Mouse (Mus musculus): ENCODE data around the gene Grhpr. TPM values are rescaled to one million over a fixed set of nuclear protein-coding genes. Genes with fewer than 3 reads are reported as not detected.

The Grhpr gene
- polyA plus RNA-seq, 1 experiment from 2014 or later = 28.2 TPM

DNA sequence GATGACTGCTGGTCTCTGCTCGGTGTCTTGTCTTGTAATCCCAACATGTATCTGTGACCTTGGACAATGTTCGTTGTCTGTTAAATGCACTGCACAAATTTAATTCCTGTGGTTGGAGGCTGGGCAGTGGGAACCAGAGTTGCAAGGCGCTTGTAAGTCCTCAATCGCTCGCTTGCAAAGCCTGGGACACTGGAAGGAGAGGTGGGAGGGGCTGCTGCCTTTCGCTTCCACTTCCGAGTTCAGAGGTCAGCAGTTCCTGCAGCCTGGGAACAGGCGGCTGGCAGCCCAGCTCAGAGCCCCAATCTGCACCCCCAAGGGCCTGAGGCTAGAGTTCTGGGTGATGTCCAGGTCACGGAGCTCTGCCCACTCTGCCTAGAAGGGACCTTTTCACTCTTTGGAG is 28.2 kb upstream of the Grhpr start:
- H3K36me3 ChIP-seq = no peaks in the 10 kb centered on the region
- 63% methylated on average over 9 of the region's 9 CpGs for WGBS
- H3K4me1 ChIP-seq (replicated peaks) = peaks cover 12% of the 10 kb centered on the region; the same call in 1 of the 2 replicates
- peak overlapping the region; percentile 35 for H3K9ac ChIP-seq
- no peaks in the 10 kb centered on the region for H3K9me3 ChIP-seq
- ATAC-seq (ENCODE audit: low FRiP score) = no peak
- H3K27me3 ChIP-seq = no peaks in the 10 kb centered on the region
- H3K27ac ChIP-seq = no peak overlapping the region
- no peak overlapping the region for H3K4me3 ChIP-seq
- no peak overlapping the region for H3K4me2 ChIP-seq

DNA sequence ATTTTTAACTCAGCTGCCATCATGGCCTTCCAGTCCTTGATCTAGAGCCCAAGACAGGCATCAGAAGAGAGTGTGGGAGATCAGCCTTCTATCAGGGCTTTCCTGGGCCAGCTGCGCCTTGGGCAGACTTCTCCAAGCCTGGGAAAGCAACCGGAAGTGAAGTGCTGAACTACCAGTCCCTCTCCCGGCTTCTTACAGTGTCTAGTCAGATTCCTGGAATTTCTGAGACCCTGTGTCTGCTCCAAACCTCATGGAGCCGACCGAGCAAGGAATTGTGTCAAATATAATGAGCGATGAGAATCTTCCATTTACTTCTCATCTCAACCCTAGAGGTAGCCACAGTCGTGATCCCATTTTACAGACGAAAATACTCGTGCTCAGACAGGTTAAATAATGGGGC is 22.4 kb upstream of the Grhpr start:
- no peak for ATAC-seq (ENCODE audit: low FRiP score)
- WGBS = 92% methylated on average over 9 of the region's 9 CpGs
- no peaks in the 10 kb centered on the region for H3K27me3 ChIP-seq

DNA sequence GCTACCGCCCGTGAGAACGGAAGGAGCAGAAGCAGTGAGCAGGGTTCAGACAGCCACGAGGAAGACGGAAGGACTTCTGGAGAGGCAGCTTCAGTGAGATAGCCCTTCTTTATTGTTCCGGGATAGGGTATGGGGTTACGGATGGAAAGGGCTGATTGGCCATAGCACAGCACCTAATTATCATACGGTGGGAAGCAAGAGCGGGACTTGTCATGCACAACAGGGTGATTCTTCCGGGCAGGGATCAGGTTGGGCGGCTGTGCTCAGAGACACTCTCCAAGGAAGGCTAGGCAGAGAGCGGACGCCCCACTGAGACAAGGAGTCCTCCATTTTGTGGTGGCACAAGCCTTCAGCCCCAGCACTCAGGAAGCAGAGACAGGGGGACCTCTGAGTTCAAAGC is 22.0 kb upstream of the Grhpr start:
- ATAC-seq (ENCODE audit: low FRiP score) = no peak
- Histone ChIP-seq H3K9me3 (no peaks in the 10 kb centered on the region), H3K4me3 (no peak overlapping the region), H3K9ac (no peak overlapping the region), H3K27me3 (no peaks in the 10 kb centered on the region), H3K36me3 (no peaks in the 10 kb centered on the region), H3K4me1 (replicated peaks) (no peaks in the 10 kb centered on the region), H3K4me2 (no peak overlapping the region), H3K27ac (no peak overlapping the region)
- 92% methylated on average over 13 of the region's 13 CpGs for WGBS

More for the DNA sequence above, 22.4 kb upstream of the Grhpr start:
- H3K4me3 ChIP-seq = no peak overlapping the region
- H3K4me2 ChIP-seq = no peak overlapping the region
- no peak overlapping the region for H3K27ac ChIP-seq
- no peaks in the 10 kb centered on the region for H3K9me3 ChIP-seq
- no peak overlapping the region for H3K9ac ChIP-seq
- no peaks in the 10 kb centered on the region for H3K4me1 ChIP-seq (replicated peaks)
- no peaks in the 10 kb centered on the region for H3K36me3 ChIP-seq

DNA sequence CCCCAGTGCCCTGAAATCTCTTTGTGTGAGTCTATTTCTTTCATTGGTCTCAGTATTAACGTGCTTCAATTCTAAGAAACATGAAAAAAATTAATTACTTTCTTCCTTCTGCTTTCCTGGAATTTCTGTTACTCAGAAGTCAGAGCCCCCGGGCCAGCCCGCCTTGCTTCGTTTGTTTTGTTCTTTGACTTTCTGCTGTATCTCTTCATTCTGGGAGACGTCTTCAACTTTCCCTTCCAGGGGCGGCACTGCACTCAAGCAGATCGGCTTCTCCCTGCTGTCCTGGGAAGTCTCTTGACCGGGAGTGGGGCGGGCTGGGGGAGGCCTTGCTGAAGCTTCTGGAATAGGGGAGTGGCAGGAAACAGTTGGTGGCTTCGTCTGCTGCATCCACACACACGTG is 18.0 kb upstream of the Grhpr start:
- WGBS = 80% methylated on average over 11 of the region's 11 CpGs
- Histone ChIP-seq H3K36me3 (no peaks in the 10 kb centered on the region), H3K9ac (no peak overlapping the region), H3K27me3 (no peaks in the 10 kb centered on the region), H3K4me3 (no peak overlapping the region), H3K4me2 (no peak overlapping the region), H3K9me3 (no peaks in the 10 kb centered on the region), H3K27ac (no peak overlapping the region), H3K4me1 (replicated peaks) (no peaks in the 10 kb centered on the region)
- ATAC-seq (ENCODE audit: low FRiP score) = no peak

DNA sequence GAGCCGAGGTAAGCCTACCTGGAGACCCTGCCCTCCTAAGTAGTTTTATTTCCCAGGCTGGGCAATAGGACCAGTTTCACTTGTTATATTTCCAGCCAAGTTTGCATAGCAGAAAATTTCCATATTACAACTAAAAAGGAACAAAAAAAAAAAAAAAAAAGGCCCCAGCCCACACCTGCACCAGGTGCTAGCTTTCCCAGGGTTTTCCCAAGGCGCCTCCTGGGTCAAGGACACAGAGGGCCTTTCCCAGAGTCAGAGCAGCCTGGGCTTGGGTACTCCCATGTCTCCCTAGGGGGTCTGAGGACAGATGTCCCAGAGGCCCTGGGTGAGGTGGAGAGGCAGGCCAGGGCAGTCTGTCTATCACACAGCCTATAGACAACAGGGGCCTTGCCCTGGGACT is 16.0 kb upstream of the Grhpr start:
- Histone ChIP-seq H3K4me3 (no peak overlapping the region), H3K4me2 (no peak overlapping the region), H3K9ac (no peak overlapping the region), H3K4me1 (replicated peaks) (peaks cover 5% of the 10 kb centered on the region; the same call in 1 of the 2 replicates), H3K36me3 (no peaks in the 10 kb centered on the region), H3K27ac (no peak overlapping the region), H3K9me3 (no peaks in the 10 kb centered on the region), H3K27me3 (no peaks in the 10 kb centered on the region)
- WGBS = 94% methylated on average over 2 of the region's 2 CpGs
- no peak for ATAC-seq (ENCODE audit: low FRiP score)

GRCm38 (mm10) chr4:44965736-44966135 is 15.5 kb upstream of the Grhpr start:
- Histone ChIP-seq H3K27ac (no peak overlapping the region), H3K4me1 (replicated peaks) (peaks cover 5% of the 10 kb centered on the region; the same call in 1 of the 2 replicates), H3K4me2 (no peak overlapping the region), H3K9me3 (no peaks in the 10 kb centered on the region), H3K36me3 (no peaks in the 10 kb centered on the region), H3K4me3 (no peak overlapping the region), H3K9ac (no peak overlapping the region), H3K27me3 (no peaks in the 10 kb centered on the region)
- no peak for ATAC-seq (ENCODE audit: low FRiP score)
- 88% methylated on average over 3 of the region's 3 CpGs for WGBS

DNA sequence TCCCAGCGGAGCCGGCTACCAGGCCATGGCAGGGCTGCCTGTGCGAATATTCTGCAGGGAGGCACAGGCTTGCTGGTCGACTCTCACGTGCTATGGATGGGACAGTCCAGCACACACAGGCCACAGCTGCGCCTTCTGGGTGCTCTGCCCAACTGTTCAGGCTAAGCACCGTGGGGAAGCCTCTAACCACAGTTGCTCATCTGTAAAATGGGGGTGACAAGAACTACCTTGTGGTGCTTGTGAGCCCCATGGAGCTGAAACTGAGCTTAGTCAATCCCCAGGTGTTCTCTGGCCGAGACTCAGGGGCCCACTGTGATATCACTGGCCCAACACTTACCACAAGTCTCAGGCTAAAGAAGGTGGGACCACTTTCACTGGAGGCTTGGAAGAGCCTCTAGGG is 13.8 kb upstream of the Grhpr start:
- Histone ChIP-seq H3K4me2 (no peak overlapping the region), H3K27me3 (no peaks in the 10 kb centered on the region), H3K36me3 (no peaks in the 10 kb centered on the region), H3K4me3 (no peak overlapping the region), H3K27ac (no peak overlapping the region), H3K4me1 (replicated peaks) (peaks cover 5% of the 10 kb centered on the region; the same call in 1 of the 2 replicates), H3K9ac (no peak overlapping the region), H3K9me3 (no peaks in the 10 kb centered on the region)
- ATAC-seq (ENCODE audit: low FRiP score) = no peak
- WGBS = 90% methylated on average over 8 of the region's 8 CpGs

DNA sequence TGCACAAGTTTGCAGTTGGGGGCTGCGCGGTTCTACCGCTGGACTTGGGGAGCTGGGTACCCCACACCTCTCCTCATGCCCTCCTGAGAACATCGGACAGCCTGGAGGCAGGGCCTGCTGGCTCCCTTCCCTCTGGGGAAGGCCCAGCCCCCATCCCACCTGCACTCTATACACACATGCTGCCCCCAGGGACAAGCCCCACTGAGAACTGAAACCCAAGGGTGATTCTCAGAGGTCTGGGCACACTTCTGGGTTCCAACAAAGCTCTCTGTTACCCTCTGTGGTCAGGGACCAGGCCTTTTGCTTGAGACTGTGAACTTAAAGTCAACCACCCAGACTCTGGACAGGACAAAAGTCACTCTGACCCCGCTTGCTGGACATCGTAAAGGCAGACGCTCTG is 11.1 kb upstream of the Grhpr start:
- Histone ChIP-seq H3K27ac (no peak overlapping the region), H3K9me3 (no peaks in the 10 kb centered on the region), H3K9ac (no peak overlapping the region), H3K4me2 (no peak overlapping the region), H3K36me3 (no peaks in the 10 kb centered on the region), H3K4me1 (replicated peaks) (peaks cover 10% of the 10 kb centered on the region), H3K27me3 (0 out of 2 replicates have a peak, but pooled peaks cover 3% of the 10 kb centered on the region), H3K4me3 (no peak overlapping the region)
- WGBS = 97% methylated on average over 7 of the region's 7 CpGs
- no peak for ATAC-seq (ENCODE audit: low FRiP score)

DNA sequence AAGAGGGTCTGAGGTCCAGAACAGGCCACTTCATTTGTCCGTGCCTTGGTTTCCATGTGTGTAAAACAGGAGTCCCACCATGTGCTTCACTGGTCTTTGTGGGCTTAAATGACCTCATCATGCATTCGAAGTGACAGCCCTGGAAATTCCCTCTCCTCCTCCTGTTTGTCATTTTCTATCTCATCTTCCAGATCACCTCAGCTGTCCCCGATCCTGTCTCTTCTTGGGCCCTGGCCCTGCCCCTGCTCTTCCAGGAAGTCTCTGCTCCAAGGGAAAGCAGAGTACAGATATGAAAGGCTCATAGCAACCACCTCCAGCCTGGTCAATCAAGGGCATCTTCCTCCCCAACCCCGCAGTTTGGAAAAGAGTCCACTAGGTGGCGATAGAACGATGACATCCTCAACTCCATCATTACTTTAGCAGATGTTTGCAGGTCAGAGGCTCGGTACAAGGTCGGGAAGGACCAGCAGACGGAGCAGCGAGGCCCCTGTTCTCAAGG is 10.5 kb upstream of the Grhpr start:
- H3K4me3 ChIP-seq = no peak overlapping the region
- H3K9me3 ChIP-seq = no peaks in the 10 kb centered on the region
- no peak overlapping the region for H3K27ac ChIP-seq
- H3K36me3 ChIP-seq = no peaks in the 10 kb centered on the region
- 0 out of 2 replicates have a peak, but pooled peaks cover 3% of the 10 kb centered on the region for H3K27me3 ChIP-seq
- 21% methylated on average over 10 of the region's 10 CpGs for WGBS
- no peak overlapping the region for H3K4me2 ChIP-seq
- H3K4me1 ChIP-seq (replicated peaks) = peaks cover 10% of the 10 kb centered on the region
- no peak for ATAC-seq (ENCODE audit: low FRiP score)
- H3K9ac ChIP-seq = no peak overlapping the region

DNA sequence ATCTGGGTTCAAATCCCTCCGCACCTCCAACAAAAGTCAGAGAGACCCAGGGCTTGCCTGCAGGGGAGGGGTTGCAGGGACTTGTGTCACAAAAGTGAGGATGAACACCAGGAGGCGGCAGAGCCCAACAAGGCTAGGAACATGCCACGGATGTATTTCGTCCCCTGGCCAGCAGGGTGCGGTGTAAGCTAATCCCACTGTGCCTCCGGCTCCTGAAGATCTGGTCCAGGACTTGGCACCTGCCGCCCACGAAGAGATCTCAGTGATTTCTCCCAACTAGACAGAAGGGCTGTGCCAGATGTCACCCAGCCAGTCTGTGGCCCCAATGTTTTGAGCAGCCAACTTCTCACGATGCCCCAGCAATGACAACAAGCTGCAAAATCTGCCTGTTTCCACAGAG is 7.7 kb upstream of the Grhpr start:
- 7% methylated on average over 9 of the region's 9 CpGs for WGBS
- peaks cover 10% of the 10 kb centered on the region for H3K4me1 ChIP-seq (replicated peaks)
- H3K27ac ChIP-seq = no peak overlapping the region
- 0 out of 2 replicates have a peak, but pooled peaks cover 3% of the 10 kb centered on the region for H3K27me3 ChIP-seq
- H3K4me2 ChIP-seq = peak overlapping the region; percentile 26
- 0 out of 2 replicates have a peak overlapping the region, but pooled peaks have one; percentile 0 for H3K4me3 ChIP-seq
- no peaks in the 10 kb centered on the region for H3K36me3 ChIP-seq
- no peak overlapping the region for H3K9ac ChIP-seq
- no peak for ATAC-seq (ENCODE audit: low FRiP score)
- H3K9me3 ChIP-seq = no peaks in the 10 kb centered on the region

DNA sequence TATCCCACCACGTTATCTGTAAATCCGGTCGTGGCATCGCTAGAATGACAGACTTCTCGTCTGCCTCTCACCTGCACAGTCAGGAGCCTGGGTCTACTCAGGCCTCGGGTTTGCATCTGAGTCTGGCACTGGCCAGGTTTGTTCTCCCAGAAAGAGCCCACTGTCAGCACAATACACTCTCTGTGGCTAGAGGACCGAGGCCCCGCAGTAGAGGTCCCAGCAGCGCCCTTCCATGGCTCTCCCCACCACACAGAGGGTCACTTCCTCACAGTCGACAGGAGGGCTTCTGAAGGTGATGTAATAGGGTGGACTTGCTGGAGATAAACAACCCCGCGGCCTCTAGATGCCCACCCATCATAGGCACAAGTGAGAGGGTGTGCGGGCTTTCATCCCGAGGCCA is 7.3 kb upstream of the Grhpr start:
- H3K27me3 ChIP-seq = 0 out of 2 replicates have a peak, but pooled peaks cover 3% of the 10 kb centered on the region
- peaks cover 6% of the 10 kb centered on the region for H3K4me1 ChIP-seq (replicated peaks)
- peak overlapping the region; percentile 26 for H3K4me2 ChIP-seq
- H3K27ac ChIP-seq = no peak overlapping the region
- 0 out of 2 replicates have a peak overlapping the region, but pooled peaks have one; percentile 0 for H3K4me3 ChIP-seq
- H3K9ac ChIP-seq = no peak overlapping the region
- H3K36me3 ChIP-seq = no peaks in the 10 kb centered on the region
- 60% methylated on average over 14 of the region's 14 CpGs for WGBS
- no peak for ATAC-seq (ENCODE audit: low FRiP score)
- no peaks in the 10 kb centered on the region for H3K9me3 ChIP-seq

DNA sequence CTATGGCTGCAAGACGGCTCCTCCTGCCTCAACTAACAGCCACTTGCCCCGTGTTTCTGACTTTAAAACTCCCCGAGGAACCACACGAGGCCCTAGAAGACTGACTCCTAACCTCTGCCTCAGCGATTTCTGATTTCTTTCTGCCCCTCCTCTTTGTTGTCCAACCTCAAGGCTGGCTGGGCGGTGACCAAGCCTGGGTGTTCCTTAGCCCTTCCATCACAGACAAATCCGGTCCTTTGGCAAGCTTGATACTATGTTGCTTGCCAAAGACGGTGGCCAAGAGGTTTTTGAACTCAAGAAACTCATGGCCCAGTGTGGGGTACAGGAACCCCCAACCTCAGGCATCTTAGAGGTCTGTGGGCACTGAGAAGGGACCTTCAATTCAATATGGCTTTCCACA is 6.9 kb upstream of the Grhpr start:
- H3K27ac ChIP-seq = no peak overlapping the region
- peaks cover 6% of the 10 kb centered on the region; the same call in 1 of the 2 replicates for H3K4me1 ChIP-seq (replicated peaks)
- H3K27me3 ChIP-seq = 0 out of 2 replicates have a peak, but pooled peaks cover 3% of the 10 kb centered on the region
- H3K4me3 ChIP-seq = no peak overlapping the region
- no peaks in the 10 kb centered on the region for H3K36me3 ChIP-seq
- ATAC-seq (ENCODE audit: low FRiP score) = no peak
- H3K9me3 ChIP-seq = no peaks in the 10 kb centered on the region
- no peak overlapping the region for H3K4me2 ChIP-seq
- no peak overlapping the region for H3K9ac ChIP-seq
- 83% methylated on average over 8 of the region's 8 CpGs for WGBS

- ATAC-seq (ENCODE audit: low FRiP score) = no peak
- H3K27me3 ChIP-seq = 0 out of 2 replicates have a peak, but pooled peaks cover 3% of the 10 kb centered on the region
- 79% methylated on average over 6 of the region's 6 CpGs for WGBS
These were observed 5.1 kb upstream of the Grhpr start for GRCm38 (mm10) chr4:44976026-44976615.

More at GRCm38 (mm10) chr4:44976026-44976615, 5.1 kb upstream of the Grhpr start:
- Histone ChIP-seq H3K4me2 (no peak overlapping the region), H3K9ac (no peak overlapping the region), H3K9me3 (no peaks in the 10 kb centered on the region), H3K4me1 (replicated peaks) (peaks cover 17% of the 10 kb centered on the region), H3K36me3 (no peaks in the 10 kb centered on the region), H3K27ac (no peak overlapping the region), H3K4me3 (no peak overlapping the region)

Measured in hindbrain, embryonic 13.5 days (tissue).